Mouse (Mus musculus) kidney, postnatal 36 days (tissue): Measurements from ENCODE around the gene Olfr1192-ps1.
"Not testable (repeated sequence)": the region's sequence is repeated elsewhere in the genome, so short reads cannot be mapped to it uniquely, and the experiment has no call there.

ENCODE experiments used
- DNase-seq, 2 experiments: peaks; one replicate each; pipeline ENCODE4 v3.0.0; 2021 to 2022; ENCODE audit warnings: mixed read lengths in 2 of 2

Gene Olfr1192-ps1

DNA sequence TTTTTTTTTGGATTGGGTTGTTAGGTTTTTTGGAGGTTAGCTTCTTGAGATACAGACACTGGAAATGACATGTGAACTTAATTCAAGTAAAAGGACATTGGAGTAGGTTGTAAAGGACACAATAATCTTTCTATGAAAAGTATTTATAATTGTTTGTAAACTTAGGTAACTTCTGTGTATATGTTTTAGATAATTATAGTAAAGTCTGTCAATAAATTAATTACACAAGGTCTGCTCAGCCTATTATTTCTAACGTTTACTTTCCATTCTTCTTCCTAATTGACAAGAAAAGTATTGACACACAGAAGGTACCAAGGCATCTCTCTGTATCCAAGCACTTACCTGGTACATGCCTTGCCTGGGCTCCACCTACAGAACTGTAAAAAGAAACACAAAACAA is at the start of gene Olfr1192-ps1:
Gene Olfr1192-ps1, plus strand, starts transcription at position 301 of the 400 bp plus-strand sequence.
- no peak for DNase-seq

- not testable (repeated sequence) for DNase-seq
Measured at GRCm38 (mm10) chr2:88640242-88640641, 8.1 kb upstream of the Olfr1192-ps1 start, which contains the start of gene Olfr1191-ps1. Gene Olfr1191-ps1 (plus strand): TSS chr2:88640542.

DNA sequence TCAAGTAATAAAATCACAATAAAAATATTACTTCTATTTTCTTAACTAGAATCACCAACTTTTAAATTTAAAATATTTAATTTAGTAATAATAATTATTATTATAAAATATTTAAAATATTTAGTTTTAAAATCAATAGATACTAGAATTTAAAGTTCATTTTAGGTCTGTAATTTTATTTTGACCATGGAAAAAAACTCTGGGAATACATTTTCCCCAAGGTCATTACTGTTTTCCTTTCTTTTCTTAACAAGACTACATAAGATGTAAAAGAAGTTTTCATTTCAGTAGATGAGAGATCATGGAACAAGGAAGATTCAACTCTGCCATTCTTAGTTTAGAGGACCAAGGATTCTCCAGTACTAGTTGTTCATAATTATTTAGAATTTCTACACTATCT is 27.0 kb downstream of the Olfr1192-ps1 start, which contains the start of gene Olfr1193:
Gene Olfr1193, plus strand, starts transcription at position 301 of the 400 bp plus-strand sequence.
- not testable (repeated sequence) for DNase-seq

DNA sequence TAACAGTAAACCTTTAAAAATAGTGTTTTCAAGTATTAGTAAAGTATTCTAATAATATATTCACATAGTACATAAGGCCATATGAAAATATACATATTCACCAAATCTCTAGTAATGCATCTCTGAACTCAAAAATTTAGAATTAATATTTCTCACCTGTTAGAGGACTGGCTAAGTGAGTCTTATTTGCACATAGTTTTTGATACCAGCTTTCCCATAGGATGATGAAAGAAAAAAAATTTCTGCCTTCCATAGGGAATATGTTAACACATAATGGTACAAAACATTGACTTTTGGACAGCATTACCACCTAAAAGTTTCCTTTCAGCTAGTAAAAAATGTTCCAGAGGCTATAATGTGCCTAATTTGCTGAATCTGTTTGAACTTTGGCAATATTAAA is 40.8 kb downstream of the Olfr1192-ps1 start, which contains the start of gene Olfr1195:
Gene Olfr1195, minus strand, starts transcription at position 101 of the 400 bp plus-strand sequence.
- no peak for DNase-seq

DNA sequence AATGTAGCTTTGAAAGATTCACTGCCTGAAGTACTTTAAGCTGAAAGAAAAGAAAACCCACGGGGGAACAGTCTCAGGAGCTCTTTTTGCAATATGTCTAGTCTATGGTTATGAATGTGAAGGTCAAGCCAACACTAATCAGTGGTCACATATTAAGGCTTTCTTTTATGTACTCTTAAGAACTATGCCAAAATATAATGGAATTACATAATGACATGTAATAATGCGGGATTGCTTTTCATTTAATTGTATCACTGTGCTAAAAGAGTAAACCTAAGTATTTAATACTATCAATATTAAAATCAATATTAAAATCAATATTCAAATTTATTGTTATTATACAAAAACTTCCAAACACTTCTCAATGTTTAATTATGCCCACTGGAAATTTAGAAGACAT is 56.2 kb downstream of the Olfr1192-ps1 start, which contains the start of gene Olfr1196:
Gene Olfr1196, minus strand, starts transcription at position 101 of the 400 bp plus-strand sequence.
- DNase-seq, result no peak
